Mouse (Mus musculus) gastrocnemius, adult 18-20 months (tissue): Measurements from ENCODE around the gene Pias1. TPM values are rescaled to one million over a fixed set of nuclear protein-coding genes. Genes with fewer than 3 reads are reported as not detected.
A peak's percentile ranks its signal among the peaks of the same experiment; 100 is the strongest.

Experiments used
- DNase-seq: peaks from one replicate; pipeline ENCODE4 v3.0.0; 2021; ENCODE audit warnings: low spot score
- long read RNA-seq, 2 experiments: library from polyadenylated mRNA; stranded (forward); transcript quantifications; one replicate each; pipeline ENCODE4 v2.0.0; 2021
- total RNA-seq, 2 experiments: library from RNA; stranded (reverse); gene quantifications; 2 replicates each; pipeline ENCODE4 v1.2.3; 2021

Pias1 gene
- total RNA-seq = 10 to 100 TPM; 19.6 to 21.3 TPM
- long read RNA-seq, experiment 1, full-length matches to known transcripts = 14 of 24 reads
- long read RNA-seq, experiment 1, partial matches to known transcripts = 2 of 24 reads
- long read RNA-seq, experiment 1, other reads (novel, unspliced or antisense) = 8 of 24 reads
- long read RNA-seq, experiment 2, full-length matches to known transcripts = 13 of 17 reads
- long read RNA-seq, experiment 2, partial matches to known transcripts = 2 of 17 reads
- long read RNA-seq, experiment 2, other reads (novel, unspliced or antisense) = 2 of 17 reads

DNA sequence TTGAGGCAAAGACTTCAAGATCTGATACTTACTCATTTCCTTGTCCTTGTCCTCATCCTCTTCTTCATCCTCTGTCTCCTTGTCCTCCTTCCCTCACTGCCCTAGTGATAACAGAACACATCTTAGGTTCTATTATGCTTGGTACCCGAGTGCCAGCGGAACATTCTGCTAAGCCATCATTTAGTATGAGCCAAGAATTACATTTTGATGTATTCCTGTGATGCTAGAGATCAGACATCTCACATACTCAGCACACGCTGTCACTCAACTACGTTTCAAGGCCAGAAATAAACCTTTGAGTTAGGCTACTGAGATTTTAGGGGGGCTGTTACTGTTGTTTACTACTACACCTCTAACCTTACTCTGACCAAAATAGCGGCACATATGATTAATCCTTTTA lies at the start of gene Pias1:
TSS of gene Pias1 (minus strand) at position 101 of the 400 bp plus-strand sequence.
- no peak for DNase-seq

DNA sequence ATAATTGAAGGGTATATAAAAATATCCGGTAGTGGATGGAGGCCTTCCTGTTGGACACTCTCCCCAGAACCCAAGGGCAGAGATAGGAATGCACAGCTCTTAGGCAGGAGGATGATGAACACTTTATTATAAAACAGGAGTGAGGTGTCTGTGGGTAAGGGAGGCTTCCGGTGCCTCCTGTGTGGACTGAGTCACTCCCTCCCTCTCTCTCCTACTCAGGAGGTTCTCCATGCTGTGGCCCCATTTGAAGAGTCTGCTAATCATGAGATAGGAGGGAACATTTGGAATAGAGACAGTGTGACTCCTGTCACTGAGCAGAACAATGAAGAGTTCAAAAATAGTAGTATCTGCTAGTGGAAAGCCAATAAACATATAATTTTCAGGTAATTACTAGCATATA lies 47.7 kb upstream of the Pias1 start:
- no peak for DNase-seq

DNA sequence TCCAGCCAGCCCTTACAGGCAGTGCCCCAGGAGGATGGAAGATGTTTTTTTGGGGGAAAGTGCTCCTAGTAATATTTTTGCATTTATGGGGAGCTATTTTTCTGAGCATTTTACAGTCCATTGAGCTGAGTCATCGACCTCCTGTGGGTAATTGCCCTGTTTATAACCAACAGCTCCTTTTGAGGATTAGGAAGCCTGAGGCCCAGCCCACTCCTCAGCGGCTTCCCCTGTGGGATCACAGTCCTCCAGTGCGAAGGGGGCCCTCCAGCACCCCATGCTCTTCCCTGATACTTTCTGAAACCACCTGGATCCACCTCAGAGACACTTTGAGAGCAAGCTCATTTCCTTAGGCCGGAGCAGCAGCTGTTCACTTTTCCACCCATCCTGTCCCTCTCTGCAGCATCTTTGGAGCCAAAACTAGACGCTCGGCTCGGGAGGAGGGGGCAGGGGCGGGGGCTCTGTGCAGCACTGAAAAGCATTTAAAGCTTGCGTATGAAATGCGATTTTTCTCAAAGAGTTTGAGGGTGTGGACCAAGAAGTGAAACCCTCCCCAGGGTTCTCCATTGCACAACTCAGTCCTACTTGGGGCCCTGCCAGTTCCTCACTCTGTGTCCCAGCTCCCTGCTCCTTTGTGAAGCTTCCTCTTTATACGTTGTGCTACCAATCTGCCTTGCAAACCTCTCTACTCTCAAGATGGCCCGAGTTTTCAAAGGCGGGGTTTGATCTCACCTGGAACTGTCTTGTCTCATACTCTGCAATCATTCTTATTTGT lies 43.5 kb upstream of the Pias1 start:
- DNase-seq = peak; percentile 91

DNA sequence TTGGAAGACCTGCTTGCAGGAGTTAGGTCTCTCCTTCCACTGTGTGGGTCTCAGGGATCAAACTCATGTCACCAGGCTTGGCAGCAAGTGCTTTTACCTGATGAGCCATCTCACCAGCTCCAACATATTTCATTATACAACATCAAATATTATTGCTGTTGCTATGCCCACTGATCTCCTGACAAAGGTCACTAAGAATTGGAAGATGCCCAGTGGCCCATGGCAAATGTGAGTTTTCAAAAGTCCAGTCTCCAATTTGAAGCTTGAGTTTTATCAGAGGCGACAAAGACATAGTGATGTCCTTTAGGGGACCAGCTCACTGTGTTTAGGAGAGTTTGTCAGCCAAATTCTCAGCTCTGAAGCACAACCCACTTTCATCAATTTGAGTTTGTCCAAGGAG lies 34.8 kb upstream of the Pias1 start:
- no peak for DNase-seq

DNA sequence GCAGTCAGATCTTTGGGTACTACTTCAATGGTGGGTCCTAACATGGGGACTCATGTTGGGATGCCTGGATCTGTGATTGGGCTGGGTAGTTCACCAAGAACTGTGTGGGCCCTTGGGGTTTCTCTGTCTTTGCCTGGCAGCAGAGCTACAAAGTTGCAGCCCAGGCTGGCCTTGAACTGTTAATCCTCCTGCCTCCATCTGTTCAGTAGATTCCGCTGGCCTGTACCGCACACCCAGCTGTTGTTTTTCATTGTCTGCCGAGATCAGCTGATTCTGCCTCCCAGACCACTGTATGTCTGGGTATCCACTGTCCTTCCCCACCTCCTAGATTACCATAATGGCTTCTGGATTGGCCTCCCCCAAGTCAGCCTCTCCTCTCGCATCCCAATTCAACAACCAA lies 19.6 kb upstream of the Pias1 start:
- no peak for DNase-seq

GRCm38 (mm10) chr9:63006081-63006820 lies 18.5 kb upstream of the Pias1 start:
- no peak for DNase-seq

- DNase-seq = peak; percentile 18
Measured at GRCm38 (mm10) chr9:62998561-62998960, 10.8 kb upstream of the Pias1 start.

DNA sequence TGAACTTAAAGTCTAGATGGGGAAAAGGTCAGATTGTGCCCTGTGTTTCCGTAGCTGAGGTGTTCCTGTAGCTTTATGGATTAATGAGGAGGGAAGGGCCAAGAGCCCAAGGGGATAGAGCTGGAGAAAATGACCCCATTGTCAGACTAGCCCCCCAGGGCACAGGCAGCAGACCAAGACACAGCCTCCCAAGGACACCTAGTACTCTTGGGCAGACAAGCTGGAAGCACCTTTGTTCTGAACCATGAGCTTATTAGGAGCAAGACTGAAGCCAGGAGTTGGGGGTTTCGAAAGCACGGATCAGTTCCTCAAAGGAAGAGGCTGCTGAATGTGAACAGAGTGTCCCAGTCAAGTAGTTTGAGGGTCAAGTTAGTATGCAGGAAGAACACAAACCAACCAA lies 9.9 kb upstream of the Pias1 start:
- DNase-seq = no peak

- DNase-seq = no peak
Measured at GRCm38 (mm10) chr9:62995186-62995585, 7.5 kb upstream of the Pias1 start.

GRCm38 (mm10) chr9:62990134-62990533 lies 2.4 kb upstream of the Pias1 start:
- DNase-seq = no peak

DNA sequence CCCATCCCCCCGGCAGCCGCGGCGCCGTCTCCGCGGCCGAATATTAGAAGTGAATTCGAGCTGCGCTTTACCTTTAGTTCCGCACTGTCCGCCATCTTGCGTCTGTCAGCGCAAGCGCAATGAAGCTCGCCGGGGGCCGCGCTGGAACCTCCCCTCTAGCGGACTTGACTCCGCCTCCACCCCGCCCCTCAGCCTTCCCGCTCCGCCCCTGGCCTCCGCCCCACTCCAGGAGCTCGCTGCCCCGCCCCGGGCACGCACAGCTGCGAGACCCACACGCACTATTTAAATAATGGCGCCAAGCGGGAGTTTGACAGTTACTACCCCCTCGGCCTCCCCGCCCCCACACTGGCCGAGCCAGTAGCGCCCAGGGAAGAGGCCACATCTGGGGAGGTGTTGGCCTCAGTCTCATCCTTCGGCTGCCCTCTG lies 6.9 kb downstream of the Pias1 start:
- peak; percentile 98 for DNase-seq

- DNase-seq = peak; percentile 22
Measured at GRCm38 (mm10) chr9:62980162-62980776, 7.5 kb downstream of the Pias1 start.

- no peak for DNase-seq
Measured at GRCm38 (mm10) chr9:62979461-62980161, 8.1 kb downstream of the Pias1 start.

GRCm38 (mm10) chr9:62977152-62977551 lies 10.6 kb downstream of the Pias1 start:
- no peak for DNase-seq

DNA sequence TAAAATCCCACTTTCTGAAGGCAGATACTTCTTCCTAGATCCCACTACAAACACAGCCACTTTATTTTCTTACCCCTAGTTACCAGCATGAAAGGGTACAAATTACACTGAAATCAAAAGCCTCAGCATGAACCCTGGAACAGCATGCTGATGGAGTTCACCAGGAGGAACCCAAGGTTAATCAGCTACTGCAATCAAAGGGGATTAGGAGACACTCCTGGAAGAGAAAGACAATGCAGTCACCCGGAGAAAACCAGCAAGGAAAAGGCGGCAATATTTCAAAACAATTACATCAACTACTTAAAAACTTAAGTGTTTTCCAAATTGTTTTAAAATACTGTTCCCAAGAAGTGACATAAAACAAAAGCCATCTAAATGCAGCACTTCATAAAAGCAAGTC lies 11.9 kb downstream of the Pias1 start:
- no peak for DNase-seq

- no peak for DNase-seq
Measured at GRCm38 (mm10) chr9:62974439-62974838, 13.3 kb downstream of the Pias1 start.

GRCm38 (mm10) chr9:62972073-62972745 lies 15.5 kb downstream of the Pias1 start:
- no peak for DNase-seq

GRCm38 (mm10) chr9:62970345-62970744 lies 17.4 kb downstream of the Pias1 start:
- DNase-seq = no peak

GRCm38 (mm10) chr9:62966018-62966417 lies 21.7 kb downstream of the Pias1 start:
- DNase-seq = no peak

- no peak for DNase-seq
Measured at GRCm38 (mm10) chr9:62952713-62953112, 35.0 kb downstream of the Pias1 start.

DNA sequence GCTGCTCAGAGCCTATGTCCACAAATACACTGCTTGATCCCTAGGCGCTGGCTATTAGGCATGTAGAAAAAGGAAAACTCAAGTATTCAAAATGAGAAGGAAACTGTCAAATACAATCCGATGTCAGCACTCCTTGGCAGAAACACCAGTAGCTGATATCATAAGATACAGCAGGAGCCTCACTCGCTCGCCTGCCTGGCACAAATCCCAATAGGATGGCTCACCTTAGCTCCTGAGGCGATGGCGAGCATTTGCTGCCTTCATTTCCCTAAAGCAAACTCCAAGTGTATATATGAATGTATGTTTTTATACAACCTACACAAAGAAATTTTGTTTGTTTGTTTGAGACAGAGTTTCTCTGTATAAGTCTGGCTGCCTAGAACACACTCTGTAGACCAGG lies 42.4 kb downstream of the Pias1 start:
- DNase-seq = no peak
